Mouse (Mus musculus) thymus, postnatal 0 days (tissue): ENCODE data around the gene Wdr81. TPM values are rescaled to one million over a fixed set of nuclear protein-coding genes. Genes with fewer than 3 reads are reported as not detected.
A peak's percentile ranks its signal among the peaks of the same experiment; 100 is the strongest.
"Not testable (repeated sequence)": the region's sequence is repeated elsewhere in the genome, so short reads cannot be mapped to it uniquely, and the experiment has no call there.

Source experiments
- DNase-seq: peaks from one replicate; pipeline ENCODE4 v3.0.0-alpha.2; 2015; ENCODE audit warnings: low spot score
- polyA plus RNA-seq: library from polyadenylated mRNA; unstranded; fragments of >200 nt; fragmentation: Nextera tagmentation; extraction: Ambion mirVana; gene quantifications from 2 replicates; pipeline ENCODE4 v1.2.1, GENCODE M21; 2015

Gene Wdr81
- polyA plus RNA-seq, 1 experiment from 2014 or later = 5.9 TPM

- peak; percentile 100 for DNase-seq
Observed at GRCm38 (mm10) chr11:75460844-75461742, 6.6 kb upstream of the Wdr81 start, which contains the start of gene Tlcd2. Gene Tlcd2, plus strand, starts transcription at chr11:75461715.

- DNase-seq = peak; percentile 94
Observed at GRCm38 (mm10) chr11:75460103-75460843, 5.8 kb upstream of the Wdr81 start.

GRCm38 (mm10) chr11:75459751-75460102, 5.2 kb upstream of the Wdr81 start:
- no peak for DNase-seq

GRCm38 (mm10) chr11:75459141-75459711, 4.7 kb upstream of the Wdr81 start:
- DNase-seq = no peak

- no peak for DNase-seq
Observed at GRCm38 (mm10) chr11:75458628-75459041, 4.1 kb upstream of the Wdr81 start.

- peak; percentile 69 for DNase-seq
Observed at GRCm38 (mm10) chr11:75458169-75458568, 3.7 kb upstream of the Wdr81 start.

GRCm38 (mm10) chr11:75456440-75456871, 1.9 kb upstream of the Wdr81 start:
- DNase-seq = peak; percentile 75

- not testable (repeated sequence) for DNase-seq
Observed at GRCm38 (mm10) chr11:75455971-75456370, 1.5 kb upstream of the Wdr81 start.

- DNase-seq = peak; percentile 34
Observed at GRCm38 (mm10) chr11:75455041-75455736, 672 bp upstream of the Wdr81 start.

GRCm38 (mm10) chr11:75452812-75453557, 1.5 kb downstream of the Wdr81 start:
- no peak for DNase-seq

- no peak for DNase-seq
Observed at GRCm38 (mm10) chr11:75452081-75452480, 2.4 kb downstream of the Wdr81 start.

- DNase-seq = no peak
Observed at GRCm38 (mm10) chr11:75450936-75451335, 3.6 kb downstream of the Wdr81 start.

- DNase-seq = no peak
Observed at GRCm38 (mm10) chr11:75450304-75450908, 4.1 kb downstream of the Wdr81 start.

- no peak for DNase-seq
Observed at GRCm38 (mm10) chr11:75449695-75450094, 4.8 kb downstream of the Wdr81 start.

GRCm38 (mm10) chr11:75448575-75448974, 5.9 kb downstream of the Wdr81 start:
- no peak for DNase-seq

- DNase-seq = no peak
Observed at GRCm38 (mm10) chr11:75443711-75444110, 10.8 kb downstream of the Wdr81 start.

- no peak for DNase-seq
Observed at GRCm38 (mm10) chr11:75441601-75442000, 12.9 kb downstream of the Wdr81 start.

GRCm38 (mm10) chr11:75441034-75441433, 13.5 kb downstream of the Wdr81 start:
- DNase-seq = no peak

- no peak for DNase-seq
Observed at GRCm38 (mm10) chr11:75439951-75440350, 14.6 kb downstream of the Wdr81 start.

- no peak for DNase-seq
Observed at GRCm38 (mm10) chr11:75439363-75439762, 15.2 kb downstream of the Wdr81 start, which contains the start of gene Serpinf2. Gene Serpinf2, minus strand, starts transcription at chr11:75439591.
